Mouse (Mus musculus): ENCODE results near the gene Ap3s2.

Gene Ap3s2

GRCm38 (mm10) chr7:79846342-79846741, 74.1 kb downstream of the Ap3s2 start:
- DNase-seq (ENCODE audit: low spot score in 2 of 2), result no peak

- no peak for DNase-seq (ENCODE audit: low spot score in 2 of 2)
Measured at GRCm38 (mm10) chr7:79844090-79844802, 76.2 kb downstream of the Ap3s2 start.

GRCm38 (mm10) chr7:79842163-79842562, 78.3 kb downstream of the Ap3s2 start:
- no peak for DNase-seq (ENCODE audit: low spot score in 2 of 2)

- no peak for DNase-seq (ENCODE audit: low spot score in 2 of 2)
Measured at GRCm38 (mm10) chr7:79837247-79837646, 83.2 kb downstream of the Ap3s2 start.

GRCm38 (mm10) chr7:79835196-79835595, 85.3 kb downstream of the Ap3s2 start:
- DNase-seq (ENCODE audit: low spot score in 2 of 2), result no peak

- no peak for DNase-seq (ENCODE audit: low spot score in 2 of 2)
Measured at GRCm38 (mm10) chr7:79832980-79833379, 87.5 kb downstream of the Ap3s2 start.

GRCm38 (mm10) chr7:79831585-79831984, 88.9 kb downstream of the Ap3s2 start:
- no peak for DNase-seq (ENCODE audit: low spot score in 2 of 2)

- no peak for DNase-seq (ENCODE audit: low spot score in 2 of 2)
Measured at GRCm38 (mm10) chr7:79831145-79831544, 89.3 kb downstream of the Ap3s2 start.

GRCm38 (mm10) chr7:79828341-79828740, 92.1 kb downstream of the Ap3s2 start:
- no peak for DNase-seq (ENCODE audit: low spot score in 2 of 2)
